Mouse (Mus musculus) MEL-GATA-1-ER (cell line): ENCODE measurements around the gene Chrng.

Experiments
- DNase-seq: peaks from one replicate; pipeline ENCODE4 v3.0.0-alpha.2; 2012; ENCODE audit warnings: low read depth; ENCODE audit errors: extremely low read depth

Gene Chrng

DNA sequence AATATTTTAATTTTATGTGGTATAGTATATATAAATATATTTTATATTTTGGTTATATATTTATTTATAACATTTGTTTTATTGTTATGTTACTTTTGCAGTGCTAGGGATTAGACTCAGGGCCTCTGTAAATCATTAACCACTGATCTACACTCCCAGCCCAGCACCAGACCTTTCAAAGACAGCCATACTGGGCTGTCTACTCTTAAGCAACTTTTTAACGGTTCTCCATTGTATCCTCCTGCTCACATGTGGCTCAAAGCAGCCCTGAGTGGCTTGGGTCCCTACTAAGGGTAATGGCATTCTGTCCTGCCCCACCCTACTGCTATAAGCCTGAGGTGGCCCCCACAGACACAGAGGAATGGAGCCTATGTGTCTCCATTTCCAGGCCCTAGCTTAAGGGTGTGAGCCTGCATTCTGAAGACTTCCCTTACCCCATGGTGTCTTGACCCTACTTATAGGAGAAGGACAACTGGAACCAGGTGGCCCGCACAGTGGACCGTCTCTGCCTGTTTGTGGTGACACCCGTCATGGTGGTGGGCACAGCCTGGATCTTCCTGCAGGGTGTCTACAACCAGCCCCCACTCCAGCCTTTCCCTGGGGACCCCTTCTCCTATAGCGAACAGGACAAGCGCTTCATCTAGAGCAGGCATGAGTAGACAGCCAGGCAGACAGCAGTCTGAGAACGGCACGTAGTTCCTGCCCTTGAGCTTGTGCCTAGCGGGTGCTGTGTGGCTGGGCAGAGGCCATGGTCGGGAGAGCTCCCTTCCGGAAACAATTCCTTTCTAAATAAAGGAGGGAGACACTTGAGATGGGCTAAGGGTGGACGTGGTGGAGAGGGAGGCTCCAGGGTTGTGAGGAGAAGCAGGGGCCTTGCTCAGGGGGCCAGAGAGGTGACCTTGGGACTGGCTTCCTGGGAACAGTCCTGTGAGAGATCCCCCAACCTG is 6.1 kb upstream of the Chrng start:
- no peak for DNase-seq

DNA sequence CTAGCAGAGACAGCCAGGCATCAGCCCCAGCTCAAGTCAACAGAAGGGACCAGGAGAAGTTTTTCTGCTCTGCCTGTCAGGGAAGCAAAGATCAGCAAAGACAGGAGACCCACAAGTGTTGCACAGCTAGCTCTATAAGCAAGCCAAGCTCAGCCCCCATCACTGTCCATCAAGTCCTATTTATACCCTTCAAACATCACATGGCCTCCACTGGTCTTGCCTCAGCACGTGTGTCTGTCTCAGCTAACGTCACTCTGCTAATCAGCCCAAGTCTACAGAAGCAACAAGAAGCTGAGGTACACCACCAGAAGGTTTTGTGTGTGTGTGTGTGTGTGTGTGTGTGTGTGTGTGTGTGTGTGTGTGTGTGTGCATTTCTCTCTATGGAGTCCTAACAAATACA is 3.6 kb upstream of the Chrng start:
- DNase-seq, result no peak

DNA sequence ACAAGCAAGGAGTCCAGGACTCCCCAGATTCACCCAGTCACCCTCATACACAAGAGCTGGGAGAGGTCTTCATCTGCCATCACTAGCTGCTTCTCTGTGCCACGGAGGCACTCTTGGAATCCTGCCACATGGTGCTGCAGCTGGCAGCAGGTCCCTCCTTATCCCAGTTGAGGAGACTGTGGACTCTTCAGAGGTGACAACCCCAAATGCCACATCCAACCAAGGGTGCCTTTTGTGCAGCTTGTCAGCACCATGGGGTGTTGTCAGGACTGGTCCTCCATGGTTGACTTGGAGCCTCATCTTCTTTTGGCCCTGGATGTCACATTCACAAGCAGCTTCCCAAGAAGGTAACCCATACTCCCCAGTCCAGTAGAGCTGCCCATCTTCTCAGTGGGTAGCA is 2.6 kb upstream of the Chrng start:
- no peak for DNase-seq

DNA sequence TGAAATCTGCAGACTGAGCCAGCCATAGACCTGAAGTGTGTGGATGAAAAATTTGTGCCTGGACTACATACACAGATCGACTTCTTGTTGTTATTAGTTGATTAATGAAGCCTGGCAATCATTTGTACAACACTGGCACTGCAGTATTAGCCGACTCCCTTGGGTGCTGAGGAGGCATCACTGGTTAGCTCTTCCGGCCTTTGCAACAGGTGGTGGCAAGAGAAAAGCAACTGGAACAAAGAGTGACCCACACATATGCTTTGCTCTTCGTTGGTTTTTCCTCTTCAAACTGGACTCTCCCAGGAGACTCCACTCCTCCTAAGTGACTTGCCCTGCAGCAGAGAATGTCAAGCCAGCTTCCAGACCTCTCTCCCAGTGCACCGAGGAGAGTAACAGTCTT is 678 bp upstream of the Chrng start:
- no peak for DNase-seq

DNA sequence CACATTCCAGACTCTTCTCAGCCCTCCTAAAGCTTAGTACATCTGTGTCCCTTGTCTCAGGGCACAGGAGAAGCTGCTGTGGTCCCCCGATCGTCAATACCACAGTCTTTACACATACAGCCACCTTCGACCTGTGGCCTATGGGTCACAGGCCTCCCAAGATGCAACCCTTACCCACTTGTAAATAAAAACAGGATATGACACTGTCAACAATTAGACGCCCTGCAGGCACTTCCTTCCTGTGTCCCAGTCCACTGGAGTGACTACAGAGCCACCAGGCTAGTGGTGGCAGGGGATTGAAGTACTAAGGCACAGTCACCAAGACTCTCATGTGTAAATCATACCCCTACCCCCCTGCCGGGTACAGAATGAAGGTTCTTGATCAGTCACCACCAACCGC is 581 bp downstream of the Chrng start:
- DNase-seq, result no peak

DNA sequence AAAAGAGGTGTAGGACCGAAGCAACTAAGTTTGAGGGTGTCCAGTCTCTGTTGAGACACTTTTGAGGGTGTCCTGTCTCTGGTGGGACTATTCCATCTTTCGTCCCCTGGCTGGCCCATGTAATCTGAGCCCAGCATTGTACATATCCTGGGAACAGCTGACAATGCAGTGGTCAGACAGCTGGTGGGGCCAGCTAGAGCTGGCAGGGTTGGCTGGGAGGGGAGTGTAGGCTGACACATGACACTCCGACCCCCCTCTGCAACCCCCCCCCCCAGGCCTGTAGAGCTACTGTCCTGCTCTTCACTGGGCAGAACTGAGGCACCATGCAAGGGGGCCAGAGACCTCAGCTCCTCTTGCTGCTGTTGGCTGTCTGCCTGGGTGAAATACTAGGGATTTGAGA is 1.0 kb downstream of the Chrng start:
- DNase-seq, result no peak

DNA sequence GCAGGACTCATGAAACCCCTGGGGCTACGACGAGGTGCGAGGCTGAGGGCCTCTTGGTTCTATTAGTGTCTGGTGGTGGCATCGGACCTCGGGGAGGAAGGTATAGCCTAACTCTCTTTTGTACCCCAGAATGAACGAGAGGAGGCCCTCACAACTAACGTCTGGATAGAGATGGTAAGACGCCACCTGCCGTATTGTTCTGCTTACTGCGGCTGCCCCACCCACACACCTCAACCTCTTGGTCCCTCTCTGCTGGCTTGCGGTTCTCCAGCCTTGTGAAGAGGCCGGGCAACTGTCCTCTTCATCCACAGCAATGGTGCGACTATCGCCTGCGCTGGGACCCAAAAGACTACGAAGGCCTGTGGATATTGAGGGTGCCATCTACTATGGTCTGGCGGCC is 1.9 kb downstream of the Chrng start:
- no peak for DNase-seq

DNA sequence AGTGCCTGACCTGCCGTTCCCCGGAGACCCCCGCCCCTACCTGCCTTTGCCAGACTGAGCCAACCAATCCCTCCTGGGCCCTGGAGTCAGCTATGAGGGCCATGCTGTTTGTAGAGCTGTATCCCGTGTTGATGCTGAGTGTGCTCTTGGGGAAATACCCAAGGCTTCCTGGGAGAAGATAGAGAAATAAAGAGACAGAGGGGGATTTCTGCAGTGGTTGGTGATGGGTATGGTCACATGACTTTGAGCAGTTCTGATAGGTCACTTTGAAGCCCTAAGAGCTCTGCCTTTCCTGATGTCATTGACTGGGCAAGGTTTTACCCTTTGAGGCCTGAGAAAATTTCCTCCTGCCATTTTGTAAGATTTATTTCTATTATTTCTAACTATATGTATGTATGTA is 7.0 kb downstream of the Chrng start:
- DNase-seq, result no peak

DNA sequence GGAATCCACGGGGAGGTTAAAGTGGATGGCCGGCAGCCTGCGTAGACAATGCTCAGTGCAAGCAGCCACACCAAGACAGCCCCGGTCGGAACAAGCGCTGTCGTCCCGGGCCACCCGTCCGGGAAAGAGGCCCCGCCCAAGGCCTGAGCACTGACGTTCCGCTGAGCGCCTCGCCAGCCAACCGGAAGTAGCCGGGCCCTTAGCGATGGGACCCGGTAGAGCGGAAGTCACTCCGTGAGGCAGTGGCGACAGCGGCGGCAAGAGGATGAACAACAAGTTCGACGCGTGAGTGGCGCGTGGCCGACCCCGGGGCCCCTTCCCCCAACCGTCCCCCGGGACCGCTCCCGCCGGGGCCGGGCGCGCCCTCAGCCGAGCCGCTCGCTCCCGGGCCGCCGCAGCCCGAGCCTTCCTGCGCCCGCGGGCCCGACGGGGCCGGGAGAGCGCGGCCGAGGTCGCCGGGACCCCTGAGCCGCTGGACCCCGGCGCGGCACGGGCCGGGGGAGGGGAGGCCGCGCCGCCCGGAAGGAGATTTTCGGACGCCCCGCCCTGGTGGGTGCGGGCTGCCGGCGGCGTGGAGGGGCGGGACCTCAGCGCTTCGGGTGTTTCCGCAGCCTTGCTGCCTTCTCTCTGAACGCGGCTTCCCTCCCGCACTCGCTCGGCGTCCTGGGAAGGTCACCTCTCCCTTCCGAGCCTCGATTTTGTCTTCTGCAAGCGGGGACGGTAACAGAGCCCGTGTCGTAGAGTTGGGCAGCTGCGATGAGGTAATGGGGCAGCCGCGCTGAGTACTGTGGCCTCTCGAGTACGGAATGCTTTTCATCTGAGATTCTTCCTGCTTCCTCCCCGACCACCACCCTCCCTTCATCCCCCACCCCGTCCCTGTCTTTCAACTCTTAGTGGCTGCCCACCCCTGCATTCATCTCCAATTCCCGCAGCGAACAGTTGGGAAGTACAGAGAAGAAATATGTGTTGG is 9.6 kb downstream of the Chrng start, which contains the start of gene Eif4e2:
TSS of gene Eif4e2 (plus strand) at position 180 of the 970 bp plus-strand sequence.
- DNase-seq, result peak; percentile 85

DNA sequence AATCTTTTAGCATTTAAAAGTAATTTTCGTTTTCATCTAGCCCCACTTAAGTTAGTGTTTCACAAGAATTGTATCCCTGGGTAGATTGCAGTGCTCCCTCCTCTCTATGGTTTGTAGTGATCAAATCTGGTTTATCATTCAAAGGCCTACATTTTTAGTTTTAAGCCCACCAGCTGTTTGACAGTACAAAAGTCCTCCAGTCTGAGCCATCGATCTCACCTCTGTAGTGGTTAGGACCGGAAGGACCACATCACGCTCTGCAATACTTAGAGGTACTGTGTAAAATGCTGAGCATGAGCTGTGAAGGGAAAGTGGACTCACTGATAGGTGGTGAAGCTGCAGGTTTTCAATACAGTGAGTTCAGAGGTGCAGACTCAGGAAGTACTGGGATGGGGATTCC is 10.3 kb downstream of the Chrng start:
- DNase-seq, result no peak

DNA sequence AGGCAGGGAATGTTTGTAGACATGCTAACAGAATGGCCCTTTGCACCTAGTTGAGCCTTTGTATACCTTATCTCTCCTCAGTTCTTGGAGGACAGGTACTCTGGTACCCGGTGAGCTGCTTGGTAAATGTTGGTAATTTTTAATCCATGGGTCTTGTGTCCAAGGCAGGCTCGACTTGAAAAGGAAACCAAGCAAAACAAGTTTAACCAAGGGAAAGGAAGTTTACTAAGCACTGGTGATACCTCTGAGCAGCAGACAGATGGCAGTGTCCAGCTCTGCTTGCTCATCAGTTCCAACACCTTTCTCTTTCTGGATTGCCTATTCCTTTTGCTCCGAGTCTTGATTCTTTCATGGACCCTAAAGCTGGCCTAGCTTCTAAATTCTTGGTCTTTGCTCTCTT is 13.5 kb downstream of the Chrng start:
- DNase-seq, result peak; percentile 10

DNA sequence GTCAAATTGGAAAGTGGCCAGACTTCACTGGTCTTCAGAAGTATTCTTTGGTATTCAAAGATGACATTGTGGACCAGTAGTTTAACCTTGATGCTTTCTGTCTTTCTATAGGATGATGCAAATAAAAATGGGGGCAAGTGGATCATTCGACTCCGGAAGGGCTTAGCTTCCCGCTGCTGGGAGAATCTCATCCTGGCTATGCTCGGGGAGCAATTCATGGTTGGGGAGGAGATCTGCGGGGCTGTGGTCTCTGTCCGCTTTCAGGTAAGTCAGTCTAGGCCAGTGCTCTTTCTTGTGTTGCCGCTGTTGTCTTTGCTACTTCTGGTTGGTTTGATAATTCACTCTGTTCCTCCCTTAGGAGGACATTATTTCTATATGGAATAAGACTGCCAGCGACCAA is 21.3 kb downstream of the Chrng start:
- no peak for DNase-seq

DNA sequence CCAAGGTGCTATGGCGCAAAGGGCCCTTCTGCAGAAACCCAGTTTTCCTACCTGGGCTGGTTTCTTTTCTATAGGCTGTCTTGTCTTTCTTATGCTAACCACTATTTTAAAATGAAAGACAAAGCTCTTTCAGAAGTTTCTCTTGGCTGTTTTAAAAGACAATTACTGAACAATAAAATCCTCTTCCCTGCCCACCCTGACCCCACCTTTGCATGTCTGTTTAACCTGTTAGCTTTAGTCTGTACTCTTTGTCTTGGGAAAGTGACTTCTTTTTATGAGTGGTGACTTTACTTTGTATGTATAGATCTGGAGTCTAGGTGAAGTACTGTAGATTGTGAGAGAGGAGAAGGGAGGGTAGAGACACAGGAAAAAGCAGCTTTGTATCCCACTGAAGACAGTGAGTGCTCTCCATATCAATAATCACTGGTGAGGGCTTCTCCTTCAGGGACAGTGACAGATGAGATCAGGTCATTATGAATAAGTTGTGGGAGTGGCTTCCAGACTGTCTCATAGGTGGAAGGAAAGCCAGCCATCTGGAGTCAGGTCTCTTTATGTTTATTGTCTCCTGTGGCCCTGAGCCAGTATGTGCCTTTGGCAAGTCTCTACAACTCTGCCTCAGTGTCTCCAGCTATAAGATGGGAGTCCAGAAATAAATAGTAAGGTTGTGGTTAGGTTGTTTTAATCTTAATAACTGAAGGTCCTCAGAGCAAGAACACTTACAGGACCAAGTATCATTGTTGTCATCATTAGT is 22.1 kb downstream of the Chrng start:
- DNase-seq, result no peak

DNA sequence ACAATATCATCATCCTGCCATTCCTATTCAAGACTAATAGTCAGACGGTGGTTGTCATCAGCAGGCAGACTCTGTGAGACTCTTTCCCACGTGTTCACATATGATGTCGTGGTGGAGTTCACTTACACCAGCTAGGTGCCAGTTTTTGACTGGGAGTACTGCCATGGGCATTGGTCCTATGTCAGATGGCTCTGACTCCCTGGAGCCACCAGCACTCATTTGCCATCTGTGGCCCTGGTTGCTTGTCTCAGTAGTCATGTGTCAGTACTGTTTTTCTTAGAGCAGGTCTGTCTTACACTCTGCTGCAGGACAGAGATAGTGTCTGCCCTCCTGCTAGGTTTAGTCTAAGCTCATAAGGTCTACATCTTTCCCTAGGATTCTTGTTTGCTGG is 22.7 kb downstream of the Chrng start:
- DNase-seq, result no peak

DNA sequence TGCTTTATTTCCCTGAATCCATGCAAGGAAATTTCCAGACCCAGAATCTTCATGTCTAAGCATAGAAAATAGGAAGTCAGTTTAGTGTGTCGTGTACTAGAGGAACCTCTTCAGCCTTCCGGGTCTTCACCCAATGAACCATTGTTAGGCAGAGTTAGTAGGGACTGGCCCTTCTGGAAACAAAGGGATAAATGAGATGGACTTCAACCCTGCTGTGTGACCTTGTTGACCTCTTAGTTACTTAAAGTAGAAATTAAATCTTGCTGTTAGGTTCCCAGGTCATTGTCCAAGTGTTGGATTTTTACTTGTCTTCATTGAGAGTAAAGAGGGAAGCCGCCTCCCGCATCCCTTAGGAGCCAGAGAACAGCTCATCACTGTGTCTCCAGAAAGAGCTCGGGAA is 26.1 kb downstream of the Chrng start:
- no peak for DNase-seq

DNA sequence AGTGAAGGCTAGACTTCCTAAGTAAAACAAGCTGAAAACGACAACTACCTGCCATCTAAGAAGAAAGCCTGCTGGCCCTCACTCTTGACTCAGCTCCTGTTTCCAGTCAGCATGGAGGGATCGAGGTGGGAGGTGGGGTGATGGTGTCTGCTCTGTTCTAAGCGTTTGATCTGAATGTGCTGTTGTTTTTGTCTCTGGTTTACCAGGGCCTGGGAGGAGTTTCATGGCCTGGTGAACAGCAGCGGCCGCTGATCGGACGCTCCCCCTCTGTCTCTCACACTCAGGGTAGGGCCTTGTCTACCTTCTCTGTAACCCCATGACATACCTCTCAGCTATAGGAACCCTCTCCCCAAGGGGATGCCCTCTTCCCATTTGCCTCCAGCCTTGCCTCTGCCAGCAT is 27.7 kb downstream of the Chrng start:
- no peak for DNase-seq

DNA sequence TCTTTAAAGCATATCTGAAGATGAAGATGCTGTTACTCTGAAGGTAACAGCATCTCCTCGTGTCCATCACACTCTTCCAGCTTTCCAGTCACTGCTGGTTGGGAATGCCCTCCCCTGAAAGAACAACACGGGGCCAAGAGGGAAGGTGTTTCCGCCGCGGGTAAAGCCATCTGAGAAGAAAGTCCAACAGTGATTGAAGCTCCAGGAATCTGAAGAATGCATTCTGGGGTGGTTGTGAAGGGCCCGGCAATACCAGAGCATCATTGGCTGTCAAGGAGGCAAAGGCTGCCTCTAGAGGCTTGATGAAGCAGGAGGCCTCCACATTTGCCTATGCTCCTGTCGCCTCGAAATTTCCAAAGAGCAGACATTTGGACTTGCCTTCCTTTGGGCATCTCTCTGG is 34.6 kb downstream of the Chrng start:
- no peak for DNase-seq

DNA sequence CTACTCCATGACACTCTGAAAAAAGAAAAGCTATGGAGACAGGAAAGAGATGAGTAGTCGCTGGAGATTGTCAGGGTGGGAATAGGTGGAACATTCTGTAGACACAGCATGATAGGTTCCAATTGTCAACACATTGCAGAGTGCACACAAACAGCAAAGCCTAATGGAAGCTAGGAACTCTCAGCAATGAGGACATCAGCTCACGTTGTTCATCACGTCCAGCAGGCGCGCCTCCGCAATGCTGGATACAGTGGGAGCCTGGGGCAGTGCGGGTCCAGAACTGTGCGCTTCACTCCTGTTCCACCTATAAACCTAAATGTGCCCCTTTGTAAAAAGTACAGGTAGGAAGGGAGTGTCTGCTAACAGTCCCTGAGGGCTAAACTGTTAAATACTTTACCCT is 38.6 kb downstream of the Chrng start:
- DNase-seq, result no peak

DNA sequence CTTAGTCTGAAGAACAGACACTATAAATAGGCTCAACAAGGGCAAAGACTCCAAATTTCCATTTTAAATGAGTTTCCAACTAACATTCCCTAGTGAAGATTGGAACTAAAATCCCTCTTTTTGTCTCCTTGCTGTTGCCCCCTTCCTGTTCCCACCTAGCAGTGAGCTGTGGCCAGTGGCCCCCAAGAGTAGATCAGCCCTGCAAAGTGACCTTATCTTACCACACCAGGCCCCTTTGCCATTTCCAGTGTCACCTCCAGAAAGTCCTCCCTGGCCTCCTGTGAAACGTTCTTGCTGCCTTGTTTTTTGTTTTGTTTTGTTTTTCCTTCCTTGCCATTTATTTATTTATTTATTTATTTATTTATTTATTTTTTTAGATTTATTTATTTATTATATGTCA is 41.0 kb downstream of the Chrng start:
- DNase-seq, result no peak

DNA sequence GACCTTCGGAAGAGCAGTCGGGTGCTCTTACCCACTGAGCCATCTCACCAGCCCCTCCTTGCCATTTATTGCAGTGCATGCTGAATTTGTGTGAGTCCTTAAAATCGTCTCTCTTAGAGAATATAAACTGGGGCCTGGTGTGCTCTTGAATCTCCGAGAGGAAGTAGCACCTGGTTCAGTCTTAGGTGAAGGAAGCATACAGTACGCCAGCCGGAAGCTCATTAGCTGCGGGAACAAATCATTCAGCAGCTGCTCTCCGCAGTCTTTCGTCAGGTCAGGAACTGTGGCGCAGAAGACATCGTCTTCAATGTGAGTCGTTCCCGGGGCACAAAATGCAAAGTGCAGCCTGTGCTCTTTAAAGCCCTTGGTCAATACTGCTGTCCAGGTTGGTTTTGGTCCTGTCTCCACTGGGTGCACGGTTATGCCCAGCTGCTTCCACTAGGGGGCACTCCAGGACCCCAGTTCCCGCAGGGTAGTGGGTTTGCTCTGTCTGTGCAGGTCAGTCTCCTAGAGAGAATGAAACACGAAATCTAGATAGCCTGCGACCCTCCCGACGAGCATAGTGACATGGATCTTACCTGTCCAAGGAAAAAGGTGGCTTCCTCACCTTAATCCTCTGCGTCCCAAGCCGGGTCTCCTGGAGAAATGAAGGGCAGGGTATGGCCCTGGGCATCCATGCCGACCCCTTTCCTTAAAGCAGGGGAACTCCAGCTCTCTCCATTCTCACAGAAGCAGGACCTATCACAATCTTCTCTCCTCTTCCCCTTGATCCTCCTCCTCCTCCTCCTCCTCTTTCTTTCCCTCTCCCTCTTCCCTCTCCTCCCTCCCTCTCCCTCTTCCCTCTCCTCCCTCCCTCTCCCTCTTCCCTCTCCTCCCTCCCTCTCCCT is 41.7 kb downstream of the Chrng start:
- DNase-seq, result peak; percentile 8
